ENCODE assay signal across 7 mouse cellular contexts in the genomic region with DNA sequence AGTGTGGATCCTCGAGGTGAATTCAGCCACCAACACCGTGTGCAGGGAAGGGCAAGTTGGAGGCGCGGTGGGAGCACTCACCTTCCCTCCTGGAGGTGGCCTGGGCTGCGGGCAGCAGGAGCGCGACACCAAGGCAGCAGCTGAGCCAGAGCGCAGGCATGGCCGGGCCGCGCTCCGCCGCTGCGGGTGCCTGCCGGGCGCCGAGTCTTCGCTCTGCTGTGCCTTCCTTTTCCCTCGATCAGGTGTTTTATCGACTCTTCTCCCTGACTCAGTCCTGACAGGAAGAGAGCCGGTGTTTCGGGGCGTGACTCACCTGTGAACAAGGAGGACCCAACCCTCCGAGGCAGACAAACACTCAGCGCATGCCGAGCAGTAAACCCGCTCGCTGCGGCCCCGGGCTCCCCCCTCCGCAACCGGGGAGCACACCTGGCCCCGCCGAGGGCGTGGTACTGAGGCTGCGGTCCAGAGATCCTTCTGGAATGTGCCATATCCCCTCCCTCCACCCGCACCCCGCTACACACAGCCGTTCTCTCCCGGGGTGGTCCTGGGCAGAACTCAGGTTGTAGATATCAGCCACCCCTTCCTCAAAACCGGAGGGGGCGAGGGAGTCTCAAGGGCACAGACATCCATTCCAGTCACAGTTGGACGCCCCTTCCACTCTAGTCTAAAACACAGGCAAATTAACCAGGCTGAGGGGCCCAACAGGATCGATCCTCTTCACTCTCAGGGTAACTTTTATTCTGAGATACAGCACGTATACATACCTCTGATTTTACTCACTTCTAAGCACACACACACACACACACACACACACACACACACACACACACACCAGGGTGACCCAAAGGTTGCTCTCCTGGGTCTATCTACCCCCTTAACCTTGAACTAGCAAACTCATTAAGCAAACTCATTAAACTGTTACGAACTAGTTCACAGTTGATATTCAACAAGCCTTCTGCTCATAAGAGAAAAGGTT. TPM values are rescaled to one million over a fixed set of nuclear protein-coding genes. Genes with fewer than 3 reads are reported as not detected.
DNase-seq lines count a peak whose midpoint lies in the region; ATAC-seq and TF ChIP-seq lines count a peak whose summit lies in the region.

A gene (minus strand): TSS at position 620 of the 976 bp plus-strand sequence.

- 3% methylated on average over 46 of the region's 46 CpGs for WGBS in forebrain, embryonic 14.5 days
- WGBS in kidney, adult 2 months = 6% methylated on average over 46 of the region's 46 CpGs
- WGBS in small intestine, adult 2 months = 5% methylated on average over 46 of the region's 46 CpGs

- H3K27me3 ChIP-seq in forebrain, embryonic 14.5 days (replicated peaks; ENCODE audit: control insufficient read depth, insufficient read depth, low read length) = peaks cover 21% of the 10 kb centered on the region
- H3K27me3 ChIP-seq in kidney, adult 2 months (replicated peaks; ENCODE audit: control insufficient read depth, insufficient read depth, low read length) = no peaks in the 10 kb centered on the region; the same call in none of the 2 replicates
- no peaks in the 10 kb centered on the region for H3K27me3 ChIP-seq in small intestine, adult 2 months (ENCODE audit: control insufficient read depth, insufficient read depth, low read length)

- peak within 1 kb of the TSS; percentile 58 for H3K9ac ChIP-seq in forebrain, embryonic 14.5 days (ENCODE audit: low read length)

- H3K36me3 ChIP-seq in forebrain, embryonic 14.5 days (ENCODE audit: control insufficient read depth, insufficient read depth, low read length) = no peaks in the 10 kb centered on the region
- no peaks in the 10 kb centered on the region for H3K36me3 ChIP-seq in kidney, adult 2 months (ENCODE audit: control insufficient read depth, insufficient read depth, low read length)
- H3K36me3 ChIP-seq in small intestine, adult 2 months (ENCODE audit: control insufficient read depth, insufficient read depth, low read length) = no peaks in the 10 kb centered on the region

- H3K9me3 ChIP-seq in forebrain, embryonic 14.5 days (replicated peaks; ENCODE audit: control insufficient read depth, low read length) = no peaks in the 10 kb centered on the region

- DNase-seq in Muller cell, postnatal 12 days (ENCODE audit: inconsistent ontology term) = peak; percentile 48
- peak; percentile 20 for DNase-seq in forebrain, embryonic 14.5 days (ENCODE audit: low spot score)
- peak; percentile 39 for DNase-seq in kidney, adult 2 months
- peak; percentile 67 to 80 for DNase-seq in lung, adult 18-20 months
- DNase-seq in right cerebral cortex, postnatal 14 days = no peak

- no peak for TF ChIP-seq POLR2A in bone marrow macrophage, adult 2 months (IDR thresholded peaks at IDR 0.05; ENCODE audit: borderline replicate concordance, low read depth, low read length)
- no peak for TF ChIP-seq POLR2A in kidney, adult 2 months (IDR thresholded peaks at IDR 0.05; ENCODE audit: low read depth, low read length)
- peak; percentile 66 for TF ChIP-seq POLR2A in small intestine, adult 2 months (IDR thresholded peaks at IDR 0.05; ENCODE audit: low read depth, low read length)

- peak; percentile 40; the same call in 1 of the 2 replicates for ATAC-seq in forebrain, embryonic 14.5 days

- no peak within 1 kb of the TSS for H3K27ac ChIP-seq in bone marrow macrophage, adult 2 months (ENCODE audit: insufficient read depth, low read depth, low read length)
- H3K27ac ChIP-seq in forebrain, embryonic 14.5 days (ENCODE audit: low read depth, low read length) = no peak within 1 kb of the TSS
- H3K27ac ChIP-seq in kidney, adult 2 months (ENCODE audit: insufficient read depth, low read depth, low read length) = no peak within 1 kb of the TSS; the same call in 1 of the 2 replicates
- H3K27ac ChIP-seq in small intestine, adult 2 months (ENCODE audit: insufficient read depth, low read depth, low read length) = no peak within 1 kb of the TSS

- H3K4me2 ChIP-seq in forebrain, embryonic 14.5 days (ENCODE audit: low read length) = peak within 1 kb of the TSS; percentile 73

- peaks cover 2% of the 10 kb centered on the region; the same call in 1 of the 2 replicates for H3K4me1 ChIP-seq in bone marrow macrophage, adult 2 months (ENCODE audit: control insufficient read depth, insufficient read depth, low read length)
- H3K4me1 ChIP-seq in forebrain, embryonic 14.5 days (ENCODE audit: control insufficient read depth, insufficient read depth, low read length) = peaks cover 3% of the 10 kb centered on the region; the same call in 1 of the 2 replicates
- H3K4me1 ChIP-seq in kidney, adult 2 months (ENCODE audit: control insufficient read depth, insufficient read depth, low read length) = peaks cover 3% of the 10 kb centered on the region
- peaks cover 5% of the 10 kb centered on the region for H3K4me1 ChIP-seq in small intestine, adult 2 months (ENCODE audit: control insufficient read depth, insufficient read depth, insufficient read length, low read length)

- peak within 1 kb of the TSS; percentile 36 for H3K4me3 ChIP-seq in bone marrow macrophage, adult 2 months (ENCODE audit: insufficient read depth, low read length)
- peak within 1 kb of the TSS; percentile 36 for H3K4me3 ChIP-seq in forebrain, embryonic 14.5 days (ENCODE audit: low read depth, low read length)
- H3K4me3 ChIP-seq in kidney, adult 2 months (ENCODE audit: insufficient read depth, low read depth, low read length) = peak within 1 kb of the TSS; percentile 81
- H3K4me3 ChIP-seq in small intestine, adult 2 months (ENCODE audit: low read depth, low read length) = peak within 1 kb of the TSS; percentile 64

- TF ChIP-seq CTCF in bone marrow macrophage, adult 2 months (IDR thresholded peaks at IDR 0.05; ENCODE audit: low read depth, low read length) = no peak
- TF ChIP-seq CTCF in kidney, adult 2 months (conservative IDR thresholded peaks at IDR 0.05; ENCODE audit: insufficient read depth, insufficient read length, low read depth, low read length) = no peak
- no peak for TF ChIP-seq CTCF in small intestine, adult 2 months (IDR thresholded peaks at IDR 0.05; ENCODE audit: extremely low read depth, insufficient read length, insufficient replicate concordance, low read depth, low read length)

RNA-seq across cellular contexts. Expression of the gene that starts here (rescaled TPM):
- polyA plus RNA-seq in bone marrow macrophage, adult 2 months (2012; ENCODE audit: insufficient read depth, insufficient read length, missing spikeins) = not detected in 2 replicates
- 0.70 and 1.1 TPM in 2 replicates for polyA plus RNA-seq in forebrain, embryonic 14.5 days (2014; fragmentation: Nextera tagmentation; extraction: Ambion mirVana)
- 7.0 TPM in 2 replicates for polyA plus RNA-seq in kidney, adult 2 months (2012; rRNA removed)
- polyA plus RNA-seq in small intestine, adult 2 months (2012; rRNA removed) = 6.3 and 8.7 TPM in 2 replicates
